Mouse (Mus musculus): ENCODE measurements around the gene Mmp28.

DNA sequence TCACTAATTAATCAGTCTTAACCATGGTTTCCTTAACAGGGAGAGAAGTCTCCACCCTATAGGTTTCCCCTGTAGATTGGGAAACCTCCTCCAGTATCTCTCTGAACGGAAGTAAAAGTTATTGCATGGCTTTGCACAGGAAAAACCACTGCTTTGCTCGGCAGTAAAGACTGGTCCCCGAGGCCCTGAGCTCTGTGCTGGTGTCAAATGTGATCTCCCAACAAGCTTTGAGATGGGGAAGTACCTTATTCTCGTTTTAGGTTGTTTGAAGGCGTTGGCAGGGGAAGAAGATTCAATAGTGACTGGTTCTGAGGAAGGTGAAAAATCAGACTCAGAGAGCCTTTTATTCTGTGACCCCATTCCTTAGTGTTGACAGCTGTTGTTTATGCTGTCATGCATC is 64.1 kb downstream of the Mmp28 start:
- TF ChIP-seq POLR2A (IDR thresholded peaks at IDR 0.05; ENCODE audit: insufficient read length, low read depth) (no peak), CEBPB (IDR thresholded peaks at IDR 0.05; ENCODE audit: insufficient read depth, poor library complexity, severe bottlenecking) (no peak), TCF12 (IDR thresholded peaks at IDR 0.05; ENCODE audit: insufficient read depth, poor library complexity, severe bottlenecking) (no peak), SRF (IDR thresholded peaks at IDR 0.05; ENCODE audit: control insufficient read depth, insufficient read length, low read depth) (no peak), USF1 (IDR thresholded peaks at IDR 0.05; ENCODE audit: low read depth) (no peak), POLR2AphosphoS2 (IDR thresholded peaks at IDR 0.05; ENCODE audit: insufficient read length, low read depth) (no peak), MAX (IDR thresholded peaks at IDR 0.05; ENCODE audit: low read depth) (no peak), TCF3 (IDR thresholded peaks at IDR 0.05; ENCODE audit: insufficient read length, low read depth) (no peak), E2F4 (IDR thresholded peaks at IDR 0.05; ENCODE audit: insufficient read depth) (no peak), MYOD1 (IDR thresholded peaks at IDR 0.05; ENCODE audit: control insufficient read depth in 1 of 3, insufficient read length in 2 of 3, low read depth in 2 of 3) (no peak), MYOG (IDR thresholded peaks at IDR 0.05; ENCODE audit: control insufficient read depth in 1 of 3, insufficient read depth in 1 of 3, insufficient read length in 2 of 3, low read depth in 2 of 3) (no peak), REST (IDR thresholded peaks at IDR 0.05; ENCODE audit: insufficient read depth, insufficient read length) (no peak)
